Mouse (Mus musculus) lung, postnatal 0 days (tissue): ENCODE data around the gene Lrmda.

Source experiments
- CTCF ChIP-seq: IDR thresholded peaks from 2 replicates; pipeline ENCODE4 v1.5.1; 2016; ENCODE audit warnings: antibody characterized with exemption, mild to moderate bottlenecking
- EP300 ChIP-seq: IDR thresholded peaks from 2 replicates; pipeline ENCODE4 v1.6.1; 2016; ENCODE audit warnings: antibody characterized with exemption, mild to moderate bottlenecking, control low read depth

DNA sequence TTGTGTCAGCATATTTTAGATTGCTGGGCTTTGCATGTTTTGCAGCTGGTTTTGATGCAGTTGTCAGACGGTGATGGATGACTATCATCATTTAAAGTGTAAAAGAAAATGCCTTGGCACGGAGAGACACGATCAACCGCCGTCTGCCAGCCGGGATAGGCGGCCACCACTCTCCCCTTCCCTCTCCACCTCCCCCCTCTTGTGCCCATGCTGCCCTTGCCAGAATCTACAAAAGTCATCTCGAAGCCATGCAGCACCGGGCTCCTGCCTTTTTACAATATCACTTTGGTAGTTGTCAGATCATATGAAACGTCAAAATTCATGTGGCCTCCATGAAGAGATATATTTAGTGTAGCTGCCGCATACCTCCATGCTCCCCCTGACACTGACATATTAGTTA is 178.5 kb downstream of the Lrmda start:
- TF ChIP-seq CTCF (no peak), EP300 (no peak)
